Mouse (Mus musculus) left cerebral cortex, adult 2 months (tissue): ENCODE results near the gene Olfr1443. TPM values are rescaled to one million over a fixed set of nuclear protein-coding genes. Genes with fewer than 3 reads are reported as not detected.
"Not testable (repeated sequence)": the region's sequence is repeated elsewhere in the genome, so short reads cannot be mapped to it uniquely, and the experiment has no call there.

Experiments used
- DNase-seq, 2 experiments: peaks; one replicate each; pipeline ENCODE4 v3.0.0; 2021 to 2022; ENCODE audit warnings: low spot score in 2 of 2, mixed read lengths in 1 of 2; ENCODE audit errors: extremely low spot score in 1 of 2
- H3K27ac ChIP-seq: fragments of 200-600 bp; 2 replicates; pipeline ENCODE4 v1.8.1; 2022
- H3K4me3 ChIP-seq: fragments of 200-600 bp; 2 replicates; pipeline ENCODE4 v1.8.1; 2022
- CTCF ChIP-seq: fragments of 200-600 bp; IDR thresholded peaks from 2 replicates; pipeline ENCODE4 v1.8.1; 2022; ENCODE audit warnings: antibody characterized with exemption, mild to moderate bottlenecking, moderate library complexity
- intact Hi-C: fragments of 180-260 bp; cut with DNase I; formaldehyde crosslinking; loops from one replicate; pipeline ENCODE4 v1.15.1; 2025
- long read RNA-seq, 2 experiments: library from polyadenylated mRNA; stranded (forward); transcript quantifications; one replicate each; pipeline ENCODE4 v2.0.0; 2021; ENCODE audit warnings: borderline mapping rate in 2 of 2
- total RNA-seq, 2 experiments: library from RNA; stranded (reverse); gene quantifications; 2 replicates each; pipeline ENCODE4 v1.2.3; 2021

Olfr1443 gene
- total RNA-seq, result not detected
- long read RNA-seq, experiment 1, result 0 reads
- long read RNA-seq, experiment 2, result 0 reads

- Histone ChIP-seq H3K4me3 (no peak within 1 kb of the TSS), H3K27ac (no peak within 1 kb of the TSS)
- intact Hi-C loops, result no loop called here
- no peak for DNase-seq
- no peak for TF ChIP-seq CTCF
These were observed at the start of gene Olfr1443 for GRCm38 (mm10) chr19:12677812-12678211. Gene Olfr1443, plus strand, starts transcription at chr19:12678112.

- intact Hi-C loops, result no loop called here
- Histone ChIP-seq H3K27ac (no peak within 1 kb of the TSS), H3K4me3 (no peak within 1 kb of the TSS)
- no peak for DNase-seq
- no peak for TF ChIP-seq CTCF
These were observed 44.7 kb upstream of the Olfr1443 start, which contains the start of gene Glyat for GRCm38 (mm10) chr19:12633176-12633575. Gene Glyat, plus strand, starts transcription at chr19:12633308.

DNA sequence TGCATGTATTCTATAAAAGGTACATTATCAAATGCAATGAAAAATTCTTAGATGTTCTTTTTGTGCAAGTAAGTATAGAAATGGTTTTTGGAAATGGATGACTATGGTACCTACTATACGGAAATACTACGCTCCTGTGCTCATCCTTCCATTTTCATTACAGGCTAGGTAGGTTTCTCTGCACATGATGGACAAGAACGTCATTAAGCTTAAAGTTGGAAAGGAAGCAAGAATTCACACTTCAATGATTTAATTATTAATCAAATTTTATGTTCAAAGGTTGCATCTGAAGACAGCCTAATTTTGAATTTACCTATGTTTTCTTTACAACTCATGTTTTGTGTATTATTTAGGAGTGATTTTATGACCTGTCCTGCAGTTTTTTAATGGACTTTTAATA lies 43.7 kb upstream of the Olfr1443 start:
- H3K4me3 ChIP-seq, result no peak overlapping the region
- intact Hi-C loops, result no loop called here
- DNase-seq, result no peak
- H3K27ac ChIP-seq, result no peak overlapping the region
- TF ChIP-seq CTCF, result no peak

DNA sequence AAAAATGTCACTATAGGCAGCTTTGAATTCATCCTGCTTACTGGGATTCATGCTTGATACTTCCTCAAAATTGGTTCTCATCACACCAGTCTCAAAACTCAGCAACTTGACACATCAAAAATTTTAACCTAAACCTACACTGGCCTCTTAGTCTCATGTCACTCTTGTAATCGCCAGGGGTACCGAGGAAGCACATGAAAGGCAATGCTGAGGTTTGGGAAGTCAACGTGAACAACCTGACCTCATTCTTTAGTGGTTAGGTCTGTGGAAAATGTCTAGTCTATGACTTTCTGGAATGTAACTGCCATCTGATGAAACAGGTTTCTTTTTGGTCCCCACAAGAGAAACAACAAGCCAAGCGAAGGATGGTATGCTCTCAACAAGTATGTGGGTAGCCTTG lies 42.9 kb upstream of the Olfr1443 start:
- no peak for DNase-seq
- no peak overlapping the region for H3K4me3 ChIP-seq
- intact Hi-C loops, result no loop called here
- H3K27ac ChIP-seq, result no peak overlapping the region
- TF ChIP-seq CTCF, result no peak

DNA sequence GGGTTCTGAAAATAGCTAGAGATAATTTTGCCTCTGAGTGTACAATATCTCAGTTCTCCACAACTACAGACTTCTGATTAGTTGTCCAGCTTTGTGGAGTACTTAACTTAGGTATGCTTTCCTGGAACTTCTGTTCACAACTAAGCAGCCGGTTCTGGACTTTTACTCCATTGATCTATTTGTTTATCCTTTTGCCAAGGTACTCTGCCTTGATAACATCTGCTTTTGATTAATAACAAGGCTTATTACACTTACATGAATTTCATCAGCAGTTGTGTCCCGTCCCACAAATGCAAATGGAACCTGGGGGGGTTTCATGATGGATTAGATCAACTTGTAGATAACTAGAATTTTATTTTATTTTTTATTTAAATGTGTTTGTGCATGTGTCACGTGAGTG lies 41.0 kb upstream of the Olfr1443 start:
- H3K4me3 ChIP-seq, result no peak overlapping the region
- DNase-seq, result no peak
- intact Hi-C loops, result no loop called here
- TF ChIP-seq CTCF, result no peak
- no peak overlapping the region for H3K27ac ChIP-seq

- DNase-seq, result no peak
- no peak overlapping the region for H3K27ac ChIP-seq
- no peak overlapping the region for H3K4me3 ChIP-seq
- intact Hi-C loops, result no loop called here
- TF ChIP-seq CTCF, result no peak
These were observed 39.9 kb upstream of the Olfr1443 start for GRCm38 (mm10) chr19:12638049-12638448.

DNA sequence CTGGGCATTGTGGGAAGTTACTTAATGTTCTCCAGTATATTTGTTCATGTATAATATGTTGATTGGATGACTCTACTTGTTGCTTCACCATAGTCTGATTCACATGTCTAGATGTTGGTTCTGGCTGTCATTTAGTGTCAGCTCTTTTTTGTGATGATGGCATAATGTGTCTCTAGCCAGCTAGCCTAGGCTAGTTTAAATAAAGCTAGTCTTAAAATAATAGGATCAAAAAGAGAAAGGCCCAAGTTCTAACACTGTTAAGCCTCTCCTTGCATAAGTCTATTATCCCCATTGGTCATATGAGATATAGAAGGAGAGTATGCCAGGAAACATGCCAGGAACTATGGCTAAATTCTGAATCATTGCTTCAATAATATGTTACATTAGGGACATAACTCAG lies 28.4 kb upstream of the Olfr1443 start:
- intact Hi-C loops, result no loop called here
- no peak overlapping the region for H3K27ac ChIP-seq
- no peak for DNase-seq
- H3K4me3 ChIP-seq, result no peak overlapping the region
- no peak for TF ChIP-seq CTCF

DNA sequence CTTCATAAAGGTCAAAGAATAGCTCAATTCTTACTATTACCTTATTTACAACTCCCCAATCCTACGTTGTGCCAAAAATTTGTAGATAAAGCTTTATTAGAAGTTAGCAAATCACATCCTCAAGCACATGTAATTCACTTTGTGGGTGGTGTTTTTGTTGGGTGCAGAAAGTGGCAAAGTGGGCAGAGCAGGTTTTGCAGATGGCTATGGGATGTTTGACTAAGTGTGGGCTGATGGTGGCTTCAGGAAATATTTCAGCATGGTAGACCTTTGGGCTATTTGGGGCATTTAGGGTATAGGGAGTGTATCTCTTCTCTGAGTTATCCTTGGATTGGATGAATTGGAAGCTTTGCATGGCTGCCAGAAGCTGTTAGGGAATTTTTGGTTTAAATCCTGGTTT lies 11.8 kb upstream of the Olfr1443 start:
- intact Hi-C loops, result no loop called here

GRCm38 (mm10) chr19:12668601-12669000 lies 9.3 kb upstream of the Olfr1443 start:
- DNase-seq, H3K27ac ChIP-seq, H3K4me3 ChIP-seq, intact Hi-C loops: not testable (repeated sequence)

More for the DNA sequence above, 11.8 kb upstream of the Olfr1443 start:
- no peak overlapping the region for H3K27ac ChIP-seq
- DNase-seq, result no peak
- TF ChIP-seq CTCF, result no peak
- no peak overlapping the region for H3K4me3 ChIP-seq

DNA sequence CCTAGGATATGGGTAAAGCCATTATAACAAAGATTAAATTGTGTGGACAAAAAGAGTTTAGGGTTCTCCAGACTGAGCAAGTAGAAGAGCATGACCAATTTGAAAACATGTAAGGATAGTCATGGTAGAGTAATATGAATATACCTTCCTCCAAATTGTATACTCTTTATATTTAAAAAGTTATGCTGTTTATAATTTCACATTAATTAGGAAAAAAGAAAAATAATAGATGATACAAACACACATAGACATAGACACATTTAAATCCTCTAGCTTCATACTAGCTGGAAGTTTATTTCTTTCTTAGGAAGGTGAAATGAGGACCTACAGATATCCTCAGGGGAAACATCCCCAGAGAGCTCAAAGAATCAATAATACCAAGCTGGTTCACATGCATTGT lies 7.8 kb upstream of the Olfr1443 start, which contains the start of gene Olfr1442:
Gene Olfr1442, plus strand, starts transcription at position 301 of the 400 bp plus-strand sequence.
- TF ChIP-seq CTCF, result no peak
- DNase-seq, result no peak
- intact Hi-C loops, result no loop called here
- H3K4me3 ChIP-seq, result no peak within 1 kb of the TSS
- no peak within 1 kb of the TSS for H3K27ac ChIP-seq

- intact Hi-C loops, result no loop called here
- no peak overlapping the region for H3K4me3 ChIP-seq
- H3K27ac ChIP-seq, result no peak overlapping the region
- DNase-seq, result no peak
- no peak for TF ChIP-seq CTCF
These were observed 6.9 kb upstream of the Olfr1443 start for GRCm38 (mm10) chr19:12671051-12671450.

- H3K27ac ChIP-seq, result no peak overlapping the region
- no peak overlapping the region for H3K4me3 ChIP-seq
- TF ChIP-seq CTCF, result no peak
- intact Hi-C loops, result no loop called here
- DNase-seq, result no peak
These were observed 6.7 kb downstream of the Olfr1443 start for GRCm38 (mm10) chr19:12684638-12685037.

GRCm38 (mm10) chr19:12685231-12685630 lies 7.3 kb downstream of the Olfr1443 start:
- TF ChIP-seq CTCF, result no peak
- no peak overlapping the region for H3K27ac ChIP-seq
- H3K4me3 ChIP-seq, result no peak overlapping the region
- intact Hi-C loops, result no loop called here
- no peak for DNase-seq

- Histone ChIP-seq H3K27ac (no peak within 1 kb of the TSS), H3K4me3 (no peak within 1 kb of the TSS)
- intact Hi-C loops, result no loop called here
- TF ChIP-seq CTCF, result no peak
- no peak for DNase-seq
These were observed 17.7 kb downstream of the Olfr1443 start, which contains the start of gene Keg1 for GRCm38 (mm10) chr19:12695590-12695989. Gene Keg1, plus strand, starts transcription at chr19:12695786.
